Mouse (Mus musculus) mouse trophoblast stem cell (cell line): ENCODE data around the gene Mmrn1.

ENCODE experiments used
- in situ Hi-C, 2 experiments: fragments of 300-500 bp; cut with MseI, MboI; formaldehyde crosslinking; loops; 2 replicates in 1 of 2; 3 replicates in 1 of 2; pipeline ENCODE4 v1.15.1; 2025

Gene Mmrn1

GRCm38 (mm10) chr6:60992366-60992765 is 67.6 kb downstream of the Mmrn1 start:
- in situ Hi-C loops: no loop called here

- in situ Hi-C loops: no loop called here
Observed at GRCm38 (mm10) chr6:60993386-60994108, 68.8 kb downstream of the Mmrn1 start.

GRCm38 (mm10) chr6:60994114-60994513 is 69.3 kb downstream of the Mmrn1 start:
- in situ Hi-C loops: no loop called here

- in situ Hi-C loops: no loop called here
Observed at GRCm38 (mm10) chr6:60994521-60994920, 69.7 kb downstream of the Mmrn1 start.

GRCm38 (mm10) chr6:60995596-60995995 is 70.8 kb downstream of the Mmrn1 start:
- in situ Hi-C loops: no loop called here

GRCm38 (mm10) chr6:60996328-60996727 is 71.6 kb downstream of the Mmrn1 start:
- in situ Hi-C loops: no loop called here

- in situ Hi-C loops: no loop called here
Observed at GRCm38 (mm10) chr6:61001003-61001790, 76.4 kb downstream of the Mmrn1 start.

- in situ Hi-C loops: no loop called here
Observed at GRCm38 (mm10) chr6:61003916-61004765, 79.4 kb downstream of the Mmrn1 start.

- in situ Hi-C loops: no loop called here
Observed at GRCm38 (mm10) chr6:61013780-61014179, 89.0 kb downstream of the Mmrn1 start.

GRCm38 (mm10) chr6:61019689-61020088 is 94.9 kb downstream of the Mmrn1 start:
- in situ Hi-C loops: no loop called here

GRCm38 (mm10) chr6:61020995-61021394 is 96.2 kb downstream of the Mmrn1 start:
- in situ Hi-C loops: no loop called here

GRCm38 (mm10) chr6:61033251-61033650 is 108.5 kb downstream of the Mmrn1 start:
- in situ Hi-C loops: no loop called here
